Mouse (Mus musculus) lung, adult 2 months (tissue): ENCODE measurements around the gene Usp45.

Experiments
- CTCF ChIP-seq: fragments of 200-500 bp; IDR thresholded peaks from 2 replicates; pipeline ENCODE4 v1.5.1; 2011; ENCODE audit warnings: mild to moderate bottlenecking, low read length, control low read depth; ENCODE audit not compliant: insufficient read depth
- POLR2A ChIP-seq: fragments of 200-500 bp; IDR thresholded peaks from 2 replicates; pipeline ENCODE4 v1.6.1; 2011; ENCODE audit warnings: low read depth, mild to moderate bottlenecking, control low read depth, low read length, borderline replicate concordance; ENCODE audit errors: extremely low read depth

DNA sequence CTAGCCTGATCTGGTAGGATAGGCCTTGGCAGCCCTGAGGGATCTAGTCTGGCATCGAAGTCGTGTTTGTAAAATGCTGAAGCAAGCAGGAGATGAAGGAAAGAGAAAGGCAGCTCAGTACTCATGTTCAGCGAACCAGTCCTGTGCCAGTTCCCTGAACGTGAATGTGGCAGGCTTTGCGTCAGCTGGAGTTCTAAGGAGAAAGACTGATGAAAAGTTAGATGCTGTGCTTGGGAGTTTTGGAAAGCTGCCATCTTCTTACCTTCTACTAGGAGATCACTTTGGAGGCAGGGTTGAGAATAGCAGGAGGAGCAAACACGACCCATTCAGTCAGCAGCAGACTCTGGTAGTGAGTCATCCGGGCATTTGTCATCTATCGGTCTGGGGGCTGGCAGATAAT is 118.9 kb downstream of the Usp45 start:
- TF ChIP-seq CTCF = no peak
- no peak for TF ChIP-seq POLR2A
